Mouse (Mus musculus) CH12.LX (cell line): ENCODE results near the gene Fam69b. TPM values are rescaled to one million over a fixed set of nuclear protein-coding genes. Genes with fewer than 3 reads are reported as not detected.

Experiments
- DNase-seq: peaks from one replicate; pipeline ENCODE4 v3.0.0-alpha.2; 2013; ENCODE audit errors: extremely low read depth
- H3K27ac ChIP-seq: 2 replicates; pipeline ENCODE4 v1.5.1; 2012; ENCODE audit warnings: low read depth, mild to moderate bottlenecking, control low read depth, moderate library complexity; ENCODE audit not compliant: insufficient read depth
- H3K27me3 ChIP-seq: replicated peaks from 2 replicates; pipeline ENCODE3; 2012; ENCODE audit warnings: inconsistent platforms
- H3K36me3 ChIP-seq, 2 experiments: replicated peaks in 1 of 2; 2 replicates each; pipeline versions ENCODE3 to v1.6.1; 2012; ENCODE audit warnings: inconsistent platforms in 1 of 2, low read length in 1 of 2, mild to moderate bottlenecking in 1 of 2, mixed read lengths in 1 of 2, moderate library complexity in 1 of 2; ENCODE audit not compliant: control insufficient read depth in 1 of 2, insufficient read depth in 1 of 2
- H3K4me1 ChIP-seq, 2 experiments: 2 replicates each; pipeline ENCODE4 v1.6.1; 2012; ENCODE audit warnings: inconsistent platforms in 1 of 2, moderate library complexity in 1 of 2; ENCODE audit not compliant: insufficient read depth in 2 of 2, control insufficient read depth in 1 of 2
- H3K4me2 ChIP-seq: 2 replicates; pipeline ENCODE4 v1.6.1; 2012; ENCODE audit warnings: low read depth, mild to moderate bottlenecking, control low read depth; ENCODE audit not compliant: poor library complexity, insufficient read depth, severe bottlenecking
- H3K4me3 ChIP-seq, 3 experiments: fragments of 150-350 bp in 1 of 3; sonication (generic) in 1 of 3; replicated peaks in 1 of 3; 2 replicates each; pipeline versions ENCODE3 to v1.5.1; 2011 to 2012; ENCODE audit warnings: low read depth in 2 of 3, low read length in 2 of 3, mild to moderate bottlenecking in 2 of 3, moderate library complexity in 2 of 3, control low read depth in 1 of 3, improper control_type of control experiment in 1 of 3, inconsistent platforms in 1 of 3, mixed read lengths in 1 of 3; ENCODE audit not compliant: poor library complexity in 1 of 3
- H3K79me2 ChIP-seq: replicated peaks from 2 replicates; pipeline ENCODE4 v1.6.1; 2012; ENCODE audit warnings: mild to moderate bottlenecking, moderate library complexity; ENCODE audit not compliant: control insufficient read depth, poor library complexity, insufficient read depth, severe bottlenecking; ENCODE audit errors: extremely low read depth
- H3K9ac ChIP-seq: 2 replicates; pipeline ENCODE4 v1.6.1; 2012; ENCODE audit warnings: low read depth, mild to moderate bottlenecking, control low read depth, moderate library complexity; ENCODE audit not compliant: insufficient read depth
- H3K9me3 ChIP-seq: replicated peaks from 2 replicates; pipeline ENCODE3; 2012; ENCODE audit warnings: low read length, inconsistent platforms, mixed read lengths
- BHLHE40 ChIP-seq: IDR thresholded peaks from 2 replicates; pipeline ENCODE4 v1.6.1; 2011; ENCODE audit warnings: mild to moderate bottlenecking, low read depth, low read length, improper control_type of control experiment
- CHD1 ChIP-seq: IDR thresholded peaks from 2 replicates; pipeline ENCODE4 v1.6.1; 2012; ENCODE audit warnings: low read depth, low read length, improper control_type of control experiment, inconsistent platforms
- CHD2 ChIP-seq: IDR thresholded peaks from 2 replicates; pipeline ENCODE4 v1.6.1; 2011; ENCODE audit warnings: low read length, improper control_type of control experiment
- E2F4 ChIP-seq: IDR thresholded peaks from 2 replicates; pipeline ENCODE4 v1.6.1; 2011; ENCODE audit warnings: low read depth, low read length, improper control_type of control experiment; ENCODE audit not compliant: insufficient replicate concordance
- ETS1 ChIP-seq: conservative IDR thresholded peaks from 2 replicates; pipeline ENCODE4 v1.6.1; 2012; ENCODE audit warnings: low read depth, mild to moderate bottlenecking, inconsistent platforms, low read length, improper control_type of control experiment, moderate library complexity
- GABPA ChIP-seq: IDR thresholded peaks from 2 replicates; pipeline ENCODE4 v1.6.1; 2012; ENCODE audit warnings: low read depth, low read length, improper control_type of control experiment, inconsistent platforms; ENCODE audit not compliant: insufficient replicate concordance
- IRF4 ChIP-seq: IDR thresholded peaks from 2 replicates; pipeline ENCODE4 v1.6.1; 2014; ENCODE audit warnings: low read depth, mild to moderate bottlenecking, inconsistent platforms, low read length, improper control_type of control experiment
- JUN ChIP-seq: IDR thresholded peaks from 2 replicates; pipeline ENCODE4 v1.6.1; 2011; ENCODE audit warnings: low read depth, mild to moderate bottlenecking, low read length, improper control_type of control experiment, moderate library complexity; ENCODE audit not compliant: insufficient read depth
- JUND ChIP-seq: conservative IDR thresholded peaks from 2 replicates; pipeline ENCODE4 v1.6.1; 2011; ENCODE audit warnings: low read depth, low read length, improper control_type of control experiment
- KAT2A ChIP-seq: IDR thresholded peaks from 2 replicates; pipeline ENCODE4 v1.6.1; 2012; ENCODE audit warnings: low read length, improper control_type of control experiment, inconsistent platforms; ENCODE audit not compliant: insufficient replicate concordance
- MAX ChIP-seq: IDR thresholded peaks from 2 replicates; pipeline ENCODE4 v1.6.1; 2011; ENCODE audit warnings: low read length, improper control_type of control experiment
- MAZ ChIP-seq: IDR thresholded peaks from 2 replicates; pipeline ENCODE4 v1.6.1; 2012; ENCODE audit warnings: low read depth, mild to moderate bottlenecking, inconsistent platforms, low read length, improper control_type of control experiment, moderate library complexity
- MEF2A ChIP-seq: IDR thresholded peaks from 2 replicates; pipeline ENCODE4 v1.6.1; 2014; ENCODE audit warnings: low read depth, mild to moderate bottlenecking, inconsistent platforms, low read length, improper control_type of control experiment, borderline replicate concordance
- MYC ChIP-seq: IDR thresholded peaks from 2 replicates; pipeline ENCODE4 v1.6.1; 2011; ENCODE audit warnings: low read depth, mild to moderate bottlenecking, improper control_type of control experiment, low read length
- NRF1 ChIP-seq: IDR thresholded peaks from 2 replicates; pipeline ENCODE4 v1.6.1; 2014; ENCODE audit warnings: low read depth, mild to moderate bottlenecking, inconsistent platforms, low read length, improper control_type of control experiment, moderate library complexity
- POLR2AphosphoS2 ChIP-seq: IDR thresholded peaks from 2 replicates; pipeline ENCODE4 v1.6.1; 2011; ENCODE audit warnings: low read depth, low read length, improper control_type of control experiment
- RAD21 ChIP-seq: IDR thresholded peaks from 2 replicates; pipeline ENCODE4 v1.6.1; 2011; ENCODE audit warnings: low read depth, mild to moderate bottlenecking, low read length, improper control_type of control experiment, moderate library complexity
- RCOR1 ChIP-seq: conservative IDR thresholded peaks from 2 replicates; pipeline ENCODE4 v1.6.1; 2012; ENCODE audit warnings: low read depth, mild to moderate bottlenecking, inconsistent platforms, low read length, improper control_type of control experiment
- SIN3A ChIP-seq: IDR thresholded peaks from 2 replicates; pipeline ENCODE4 v1.6.1; 2012; ENCODE audit warnings: low read length, improper control_type of control experiment, inconsistent platforms
- ZC3H11A ChIP-seq: IDR thresholded peaks from 2 replicates; pipeline ENCODE4 v1.6.1; 2012; ENCODE audit warnings: low read depth, mild to moderate bottlenecking, inconsistent platforms, low read length, improper control_type of control experiment
- ZNF384 ChIP-seq: IDR thresholded peaks from 2 replicates; pipeline ENCODE4 v1.6.1; 2012; ENCODE audit warnings: low read depth, low read length, improper control_type of control experiment, inconsistent platforms
- dilution Hi-C: fragments of 300-500 bp; cut with MboI; formaldehyde crosslinking; loops from 2 replicates; pipeline ENCODE4 v1.14.3; 2020; ENCODE audit warnings: low sequenced_read_pairs; ENCODE audit not compliant: extremely low pct_unique_long_range_greater_than_20kb, extremely low pct_ligation_motif_present
- in situ Hi-C: fragments of 300-500 bp; cut with MboI; formaldehyde crosslinking; loops from 3 replicates; pipeline ENCODE4 v1.14.3; 2019; ENCODE audit warnings: low sequenced_read_pairs, low pct_ligation_motif_present, low pct_unique_long_range_greater_than_20kb, mixed read lengths
- polyA plus RNA-seq: library from polyadenylated mRNA; unstranded; fragments of >175 nt; gene quantifications from 2 replicates; pipeline ENCODE4 v1.2.1, GENCODE M21; 2012; ENCODE audit warnings: low read depth; ENCODE audit not compliant: insufficient read length
- total RNA-seq, 2 experiments: library from RNA; depleted of rRNA; stranded (reverse); fragments of 300-350 nt in 1 of 2; fragments of >200 nt in 1 of 2; gene quantifications; 2 replicates each; pipeline ENCODE4 v1.2.3; 2012 to 2014

Fam69b gene
- total and polyA plus RNA-seq, 3 experiments, result 0.16 to 1.2 TPM; not detected in 1

GRCm38 (mm10) chr2:26590282-26590681 is 38.0 kb upstream of the Fam69b start:
- Histone ChIP-seq H3K36me3 (peaks cover 0 to 35% of the 10 kb centered on the region in 2 experiments), H3K9me3 (no peaks in the 10 kb centered on the region), H3K9ac (no peak overlapping the region), H3K27ac (no peak overlapping the region), H3K79me2 (no peaks in the 10 kb centered on the region), H3K4me3 (no peak overlapping the region), H3K4me1 (peaks cover 3 to 11% of the 10 kb centered on the region in 2 experiments; a peak in 3 of 4 replicates), H3K4me2 (no peak overlapping the region), H3K27me3 (peaks cover 8% of the 10 kb centered on the region)
- DNase-seq, result no peak
- dilution Hi-C loops (no loop called here), in situ Hi-C loops (no loop called here)
- no peak for TF ChIP-seq RAD21
- no peak for TF ChIP-seq RCOR1
- no peak for TF ChIP-seq CHD2
- TF ChIP-seq GABPA, result no peak
- TF ChIP-seq JUN, result no peak
- TF ChIP-seq ZNF384, result no peak
- no peak for TF ChIP-seq NRF1
- no peak for TF ChIP-seq E2F4
- TF ChIP-seq MAX, result no peak
- no peak for TF ChIP-seq CHD1
- no peak for TF ChIP-seq MAZ
- no peak for TF ChIP-seq ETS1
- TF ChIP-seq ZC3H11A, result no peak

- no peak for DNase-seq
- no peak overlapping the region for H3K4me3 ChIP-seq
- H3K27ac ChIP-seq, result no peak overlapping the region
- H3K9ac ChIP-seq, result no peak overlapping the region
- peaks cover 0 to 42% of the 10 kb centered on the region in 2 experiments for H3K36me3 ChIP-seq
- no peak overlapping the region for H3K4me2 ChIP-seq
- dilution Hi-C loops, result no loop called here
- H3K4me1 ChIP-seq, result peaks cover 3 to 11% of the 10 kb centered on the region in 2 experiments; a peak in 3 of 4 replicates
- TF ChIP-seq BHLHE40, result no peak
- no peak for TF ChIP-seq MEF2A
- no peak for TF ChIP-seq MAX
- TF ChIP-seq RCOR1, result no peak
- TF ChIP-seq POLR2AphosphoS2, result no peak
- TF ChIP-seq JUND, result no peak
- no peak for TF ChIP-seq IRF4
- TF ChIP-seq SIN3A, result no peak
- TF ChIP-seq KAT2A, result no peak
- TF ChIP-seq MYC, result no peak
- no peaks in the 10 kb centered on the region for H3K79me2 ChIP-seq
- no peaks in the 10 kb centered on the region for H3K9me3 ChIP-seq
- in situ Hi-C loops, result no loop called here
- H3K27me3 ChIP-seq, result peaks cover 3% of the 10 kb centered on the region
Measured at GRCm38 (mm10) chr2:26590962-26591361, 37.3 kb upstream of the Fam69b start.
